Mouse (Mus musculus) telencephalon, adult 2 months (tissue): Measurements from ENCODE around the gene Ttll10.

ENCODE experiments used
- DNase-seq: peaks from one replicate; pipeline ENCODE4 v3.0.0-alpha.2; 2011; ENCODE audit warnings: low read depth, low spot score

Gene Ttll10

DNA sequence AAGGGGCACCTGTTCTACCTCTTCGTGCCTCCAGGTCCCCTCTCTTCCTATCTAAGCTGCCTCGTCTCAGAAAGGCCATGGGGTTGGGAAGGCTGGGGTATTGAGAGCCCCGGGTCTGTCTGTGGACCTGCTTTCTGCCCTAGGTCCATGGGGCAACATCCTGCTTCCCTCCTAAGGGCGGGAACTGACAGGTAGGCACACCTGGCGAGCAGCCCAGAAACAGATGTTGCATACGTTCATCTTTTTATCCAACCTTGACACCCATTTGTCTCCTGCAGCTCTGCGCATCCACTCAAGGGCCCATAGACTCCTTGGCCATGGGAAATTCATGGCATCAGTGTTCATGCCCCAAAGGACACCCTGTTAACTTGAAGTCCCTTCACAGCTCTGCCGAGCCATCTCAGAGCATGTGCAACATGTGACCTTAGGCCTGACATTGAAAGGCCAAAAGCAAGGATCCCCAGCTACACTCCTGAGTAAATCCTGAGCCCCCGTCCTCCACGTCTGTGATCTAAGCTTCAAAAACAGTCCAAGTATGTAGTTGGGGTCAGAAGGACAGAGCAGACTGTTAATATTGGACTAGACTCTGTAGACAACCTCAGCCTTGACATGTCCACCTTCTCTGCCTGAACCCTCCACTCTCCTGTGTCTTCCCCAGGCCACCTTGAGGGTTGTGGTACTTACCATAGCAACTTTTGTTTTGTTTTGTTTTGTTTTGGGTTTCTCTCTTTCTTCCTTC is 6.1 kb upstream of the Ttll10 start:
- DNase-seq: no peak

DNA sequence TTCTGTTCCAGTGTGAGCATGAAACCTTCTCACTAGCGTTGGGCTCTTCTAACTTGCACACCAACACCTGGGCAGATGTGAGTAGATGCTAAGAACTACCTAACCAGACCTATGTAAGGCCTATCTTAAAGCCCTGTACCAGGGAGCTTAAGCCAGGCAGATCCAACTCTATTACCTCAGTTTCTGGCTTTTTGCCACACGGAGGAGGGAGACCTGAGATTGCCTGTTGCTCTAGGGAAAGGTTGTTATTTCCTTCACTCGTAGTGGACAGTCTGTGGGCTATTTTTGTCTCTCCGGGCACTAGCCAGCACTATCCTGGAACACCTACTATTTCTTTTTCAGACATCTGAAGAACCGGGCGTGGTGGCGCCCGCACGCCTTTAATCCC is 5.3 kb upstream of the Ttll10 start:
- no peak for DNase-seq

DNA sequence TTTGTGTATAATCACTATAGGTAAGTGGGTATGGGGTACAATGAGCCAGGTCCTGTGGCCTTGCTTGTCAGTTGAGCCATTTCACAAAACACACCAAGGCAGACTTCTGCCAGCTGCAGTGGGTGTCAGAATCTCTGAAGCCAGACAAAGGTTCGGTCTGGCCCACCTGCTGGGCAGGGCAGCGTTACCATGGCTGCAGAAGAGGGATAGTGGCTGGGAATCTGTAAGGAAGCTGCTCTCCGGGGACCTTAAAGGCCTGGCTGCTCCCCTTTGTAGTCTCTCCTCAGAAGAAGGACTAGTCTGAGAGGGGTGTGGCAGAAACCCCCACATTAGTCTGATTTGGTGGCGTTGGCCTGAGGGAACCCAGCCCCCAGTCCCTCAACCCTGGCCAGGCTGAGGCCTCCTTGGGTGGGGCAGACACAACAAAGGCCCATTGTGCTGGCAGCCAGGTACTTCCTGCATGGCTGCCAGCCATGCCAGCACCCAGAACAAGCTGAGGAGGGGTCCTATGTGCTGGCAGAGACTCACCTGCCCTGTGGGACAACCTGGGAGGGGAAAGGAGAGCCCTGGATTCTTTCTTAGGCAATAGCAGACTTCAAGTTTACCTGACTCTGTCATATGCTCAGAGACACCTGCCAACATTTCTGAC is 4.8 kb upstream of the Ttll10 start:
- no peak for DNase-seq

DNA sequence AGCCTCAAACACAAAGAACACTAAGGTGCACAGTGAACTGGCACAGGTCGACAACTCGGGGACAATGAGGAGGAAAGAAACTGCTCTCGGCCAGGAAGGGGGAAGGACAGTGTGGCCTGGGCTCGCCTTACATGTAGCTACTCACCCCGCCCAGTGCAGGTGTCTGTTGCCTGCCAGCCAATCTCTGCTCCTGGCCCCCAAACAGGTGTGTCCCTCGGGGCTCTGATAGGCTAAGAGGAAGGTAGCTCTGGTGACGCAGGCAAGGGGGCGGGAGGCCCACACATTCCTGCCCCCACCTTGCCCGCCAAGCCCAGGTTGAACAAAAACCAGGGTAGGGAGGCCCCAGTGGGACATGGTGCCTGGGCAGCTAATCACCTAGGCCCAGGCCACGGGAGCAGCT is 499 bp upstream of the Ttll10 start:
- DNase-seq: no peak

DNA sequence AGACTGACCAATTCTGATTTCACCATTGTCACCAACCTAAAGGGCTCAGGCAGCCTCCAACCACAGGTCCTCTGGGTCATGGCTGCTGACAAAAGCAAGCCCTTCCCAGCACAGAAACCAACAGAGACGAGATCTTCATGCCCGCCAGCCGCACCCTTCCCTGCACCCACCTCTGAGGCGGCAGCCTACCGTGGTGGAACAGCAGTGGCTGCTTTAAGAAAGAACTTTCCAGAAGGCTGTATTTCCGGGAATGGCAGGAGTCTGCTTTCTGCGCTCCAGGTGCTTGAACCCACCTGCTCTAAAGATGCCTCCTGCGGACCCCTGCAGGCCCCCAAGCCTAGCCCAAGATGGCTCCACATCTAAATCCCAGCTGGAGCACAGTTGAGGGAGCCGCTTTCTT is 388 bp downstream of the Ttll10 start:
- no peak for DNase-seq

DNA sequence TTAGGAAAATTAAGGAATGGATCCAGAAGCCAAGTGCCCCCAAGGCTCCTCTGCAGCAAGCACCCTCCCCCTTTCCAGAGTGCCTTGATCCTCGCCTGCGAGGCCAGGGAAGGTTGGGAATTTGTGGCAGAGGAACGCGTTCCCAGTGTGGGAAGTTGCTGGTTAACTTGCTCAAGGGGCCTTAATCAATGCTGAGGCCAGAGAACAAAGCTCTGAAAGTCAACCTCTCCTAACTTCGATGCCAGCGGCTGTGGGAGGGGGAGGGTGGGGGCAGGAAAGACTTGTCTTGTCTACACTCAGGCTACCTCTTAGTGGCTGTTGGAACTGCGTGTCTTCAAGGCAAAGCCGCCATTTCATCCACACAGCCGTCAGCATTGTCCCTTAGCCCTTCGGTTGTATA is 1.5 kb downstream of the Ttll10 start:
- no peak for DNase-seq

DNA sequence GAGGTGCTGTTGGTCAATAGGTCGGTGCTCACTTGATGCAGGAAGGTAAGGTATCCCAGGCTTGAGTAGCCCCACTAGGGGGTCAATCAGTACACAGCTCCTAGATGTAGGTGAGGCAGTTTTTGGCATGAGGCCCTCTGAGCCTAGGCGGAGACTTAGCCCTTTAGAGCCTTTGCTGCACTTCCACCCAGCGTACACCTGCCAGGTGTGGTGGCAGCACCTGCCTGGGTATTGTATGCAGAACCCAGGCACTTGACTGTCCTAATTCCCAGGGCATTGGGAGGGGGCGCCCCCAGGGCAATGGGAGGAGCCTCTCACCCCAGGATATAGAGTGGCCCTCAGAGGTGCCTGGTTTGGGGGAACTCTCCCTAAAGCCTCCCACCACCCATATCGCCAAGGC is 4.0 kb downstream of the Ttll10 start:
- DNase-seq: no peak

DNA sequence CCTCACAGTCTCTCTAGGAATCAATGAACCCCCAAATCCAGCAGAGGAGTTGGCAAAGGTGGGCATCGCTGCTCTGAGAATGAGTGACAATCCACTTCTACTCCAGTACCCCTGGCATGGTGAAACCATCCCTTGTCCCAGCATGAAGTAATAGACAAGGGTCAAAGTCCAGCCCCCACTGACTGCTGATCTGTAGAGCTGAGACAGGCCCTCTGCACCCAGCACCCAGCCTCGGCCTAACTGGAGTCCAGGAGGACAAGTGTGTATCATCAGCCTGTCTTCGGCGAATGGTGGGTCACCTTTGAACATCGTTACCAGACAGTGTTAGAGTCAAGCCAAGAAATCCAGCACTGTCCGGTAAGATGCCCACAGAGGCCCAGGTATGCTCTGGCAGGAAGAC is 4.6 kb downstream of the Ttll10 start:
- no peak for DNase-seq

DNA sequence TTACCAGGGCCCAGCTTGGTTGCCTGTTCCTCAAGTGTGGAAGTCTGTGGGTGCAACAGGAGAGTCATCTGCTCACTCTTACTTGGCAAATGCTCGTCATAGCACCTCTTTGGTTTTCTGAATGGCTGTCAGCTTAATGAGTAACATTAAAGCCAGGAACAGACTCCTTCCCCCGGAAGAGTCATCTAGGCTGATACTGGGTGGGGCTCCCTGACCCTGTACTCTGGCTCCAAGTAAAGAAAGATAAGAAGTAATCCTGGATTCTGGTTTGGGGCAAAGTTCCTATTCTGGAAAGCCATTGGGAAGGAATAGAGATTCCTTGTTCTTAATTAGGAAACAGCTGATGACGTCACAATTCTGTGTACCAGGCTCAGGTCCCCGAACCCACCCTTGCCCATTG is 5.1 kb downstream of the Ttll10 start:
- no peak for DNase-seq

DNA sequence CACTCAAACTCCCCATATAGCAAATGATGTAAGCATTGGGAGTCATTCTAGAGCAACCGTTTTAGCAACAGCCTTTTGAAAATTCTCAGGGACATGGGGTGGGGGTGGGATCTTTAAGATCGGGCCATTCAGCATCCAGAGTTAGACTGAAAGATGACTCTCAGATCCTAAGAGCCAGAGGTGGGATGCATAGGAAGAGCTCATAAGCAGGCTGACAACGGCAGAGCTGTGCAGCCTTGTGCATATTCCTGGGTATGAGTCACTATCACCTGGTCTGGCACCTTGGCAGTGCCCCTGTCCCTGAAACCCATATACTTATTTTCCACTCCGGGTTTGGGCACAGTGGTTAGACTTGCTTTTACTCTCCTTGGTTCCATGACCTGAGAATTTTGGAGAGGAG is 6.1 kb downstream of the Ttll10 start:
- no peak for DNase-seq

DNA sequence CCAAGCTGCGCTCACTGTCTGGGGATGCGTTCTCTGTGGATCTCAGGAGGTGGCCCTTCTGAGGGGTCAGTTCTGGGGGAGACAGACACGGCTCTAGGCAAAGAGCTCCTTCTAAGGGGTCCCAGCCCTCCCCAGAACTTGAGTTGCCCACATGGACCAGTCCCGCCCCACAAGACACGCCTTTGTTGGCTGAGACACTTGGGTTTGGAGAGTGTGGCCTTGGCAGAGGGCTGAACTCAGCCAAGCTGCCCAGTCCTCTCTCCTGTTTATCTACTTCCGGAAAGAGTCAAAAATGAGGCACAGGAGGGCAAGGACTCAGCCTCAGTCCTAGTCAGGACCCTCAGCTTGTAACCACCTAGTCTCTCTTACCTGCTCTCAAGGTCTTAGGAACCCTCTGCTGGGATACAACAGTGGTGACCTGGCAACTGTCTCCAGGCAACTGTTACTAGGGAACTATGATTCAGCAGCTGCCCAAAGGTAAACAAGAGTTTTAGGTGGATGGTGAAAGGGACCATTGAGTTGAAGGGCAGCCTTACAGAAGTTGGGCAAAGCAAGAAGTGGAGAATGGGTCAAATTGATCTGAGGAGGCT is 8.7 kb downstream of the Ttll10 start:
- no peak for DNase-seq

DNA sequence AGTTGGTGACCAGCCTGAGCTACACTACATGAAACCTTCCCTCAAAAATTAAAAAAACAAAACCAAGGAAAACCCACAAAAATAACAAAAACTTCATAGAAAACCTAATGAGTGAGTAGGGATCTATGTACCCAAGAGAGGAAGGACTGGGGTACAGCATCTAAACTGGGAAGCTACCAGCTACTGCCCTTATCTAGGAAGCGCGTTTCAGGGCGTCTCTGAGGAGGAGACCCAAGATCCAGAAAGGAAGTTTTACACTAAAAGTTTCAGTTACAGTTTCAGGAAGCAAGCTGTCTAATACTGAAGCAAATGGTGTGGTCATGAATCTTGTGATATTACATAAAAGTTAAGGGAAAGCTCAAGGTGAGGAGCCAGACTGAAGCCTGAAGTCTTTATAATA is 9.4 kb downstream of the Ttll10 start:
- no peak for DNase-seq

DNA sequence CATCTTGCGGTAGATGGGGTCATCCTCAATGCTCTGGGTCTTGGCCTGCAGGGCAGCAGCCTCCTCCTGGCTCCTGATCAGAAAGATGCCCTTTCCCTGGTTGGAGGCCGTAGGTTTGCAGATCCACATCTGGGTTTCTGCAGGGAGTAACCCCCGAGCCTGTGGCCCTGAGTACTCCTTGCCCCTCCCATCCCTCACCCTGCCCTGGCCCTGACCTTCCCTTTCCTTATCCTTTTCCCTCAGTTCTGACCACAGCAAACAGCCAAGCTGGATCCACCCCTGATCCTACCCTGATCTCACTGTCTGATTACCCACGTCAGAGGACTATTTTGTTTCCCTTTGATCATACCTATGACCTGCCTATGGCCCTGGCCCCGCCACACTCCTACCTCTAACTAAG is 14.5 kb downstream of the Ttll10 start:
- DNase-seq: no peak

DNA sequence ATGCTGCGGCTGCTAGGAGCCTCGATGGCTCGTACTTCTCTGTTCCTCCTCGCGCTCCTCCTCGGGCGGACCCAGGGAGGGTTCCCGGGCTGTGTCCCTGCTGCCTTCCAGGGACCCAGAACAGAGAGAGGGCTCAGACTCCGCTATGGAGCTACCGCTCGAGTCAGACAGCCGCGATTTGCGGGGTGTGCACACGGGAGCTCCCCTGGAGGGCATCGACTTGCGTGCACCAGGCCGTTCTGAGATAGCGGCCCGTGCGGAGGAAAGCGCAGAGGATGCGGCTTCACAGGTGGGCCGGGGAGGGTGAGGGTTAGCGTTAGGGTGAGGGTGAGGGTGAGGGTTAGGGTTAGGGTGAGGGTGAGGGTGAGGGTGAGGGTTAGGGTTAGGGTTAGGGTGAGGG is 24.3 kb downstream of the Ttll10 start:
- DNase-seq: no peak

DNA sequence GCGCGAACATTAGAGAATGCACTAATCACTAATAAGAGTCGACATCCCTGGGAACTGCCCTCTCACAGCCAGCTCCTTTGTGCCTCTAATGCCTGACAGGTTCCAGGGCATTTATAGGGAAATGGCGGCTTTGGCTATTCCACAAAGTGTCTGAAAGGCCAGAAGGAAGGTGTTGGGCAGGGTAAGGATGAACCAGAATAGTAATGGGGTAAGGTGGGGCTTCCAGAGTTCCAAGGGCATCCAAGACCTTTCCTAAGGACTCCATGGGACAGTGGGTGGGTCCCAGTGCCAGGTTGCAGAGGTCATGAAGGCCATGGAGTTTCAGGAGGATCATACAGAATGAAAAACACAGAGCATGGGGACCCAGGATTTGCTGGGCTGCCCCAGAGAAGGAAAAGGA is 24.9 kb downstream of the Ttll10 start:
- no peak for DNase-seq

DNA sequence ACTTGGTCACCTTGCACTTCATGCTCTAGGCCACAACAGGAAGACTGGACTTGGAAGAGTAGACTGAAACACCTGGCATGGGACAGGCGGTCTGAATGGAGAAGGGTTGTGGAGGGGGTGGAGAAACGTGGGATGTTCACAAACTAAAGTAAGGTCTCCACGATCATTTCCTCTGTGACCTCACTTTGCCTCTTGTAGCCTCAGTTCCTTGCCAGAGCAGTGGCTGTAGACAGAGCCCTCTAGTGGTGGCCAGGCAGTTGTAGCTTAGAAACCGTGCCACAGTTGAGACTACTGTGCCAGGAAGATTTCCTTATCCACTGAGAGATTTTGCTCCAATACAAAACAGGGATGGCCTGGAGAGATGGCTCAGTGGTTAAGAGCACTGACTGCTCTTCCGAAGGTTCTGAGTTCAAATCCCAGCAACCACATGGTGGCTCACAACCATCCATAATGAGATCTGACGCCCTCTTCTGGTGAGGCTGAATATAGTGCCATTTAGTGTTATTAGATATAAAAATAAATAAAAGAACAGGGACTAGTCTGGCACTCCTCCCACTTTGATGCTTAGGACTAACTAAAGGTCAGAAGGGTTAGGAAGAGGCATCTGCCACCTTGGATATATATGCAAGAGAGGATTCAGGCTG is 25.6 kb downstream of the Ttll10 start:
- no peak for DNase-seq

DNA sequence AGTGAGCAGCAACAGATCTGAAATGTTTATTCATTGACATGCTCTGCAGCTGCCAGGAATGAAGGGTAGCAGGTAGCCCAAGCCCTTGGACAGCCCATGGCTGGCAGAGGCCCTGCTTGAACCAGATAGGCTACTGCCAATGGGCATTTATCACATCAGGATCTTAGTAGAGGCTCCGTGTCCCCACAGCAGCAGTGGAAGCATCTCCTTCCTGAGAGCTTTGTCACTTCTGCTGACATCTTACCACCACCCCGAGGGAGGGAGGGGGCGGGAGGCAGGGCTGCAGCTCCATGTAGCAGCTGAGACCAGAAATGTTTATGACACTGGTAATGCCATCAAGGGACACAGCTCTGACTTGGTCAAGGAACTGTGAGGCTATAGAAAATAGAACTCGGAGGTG is 26.4 kb downstream of the Ttll10 start:
- DNase-seq: no peak

DNA sequence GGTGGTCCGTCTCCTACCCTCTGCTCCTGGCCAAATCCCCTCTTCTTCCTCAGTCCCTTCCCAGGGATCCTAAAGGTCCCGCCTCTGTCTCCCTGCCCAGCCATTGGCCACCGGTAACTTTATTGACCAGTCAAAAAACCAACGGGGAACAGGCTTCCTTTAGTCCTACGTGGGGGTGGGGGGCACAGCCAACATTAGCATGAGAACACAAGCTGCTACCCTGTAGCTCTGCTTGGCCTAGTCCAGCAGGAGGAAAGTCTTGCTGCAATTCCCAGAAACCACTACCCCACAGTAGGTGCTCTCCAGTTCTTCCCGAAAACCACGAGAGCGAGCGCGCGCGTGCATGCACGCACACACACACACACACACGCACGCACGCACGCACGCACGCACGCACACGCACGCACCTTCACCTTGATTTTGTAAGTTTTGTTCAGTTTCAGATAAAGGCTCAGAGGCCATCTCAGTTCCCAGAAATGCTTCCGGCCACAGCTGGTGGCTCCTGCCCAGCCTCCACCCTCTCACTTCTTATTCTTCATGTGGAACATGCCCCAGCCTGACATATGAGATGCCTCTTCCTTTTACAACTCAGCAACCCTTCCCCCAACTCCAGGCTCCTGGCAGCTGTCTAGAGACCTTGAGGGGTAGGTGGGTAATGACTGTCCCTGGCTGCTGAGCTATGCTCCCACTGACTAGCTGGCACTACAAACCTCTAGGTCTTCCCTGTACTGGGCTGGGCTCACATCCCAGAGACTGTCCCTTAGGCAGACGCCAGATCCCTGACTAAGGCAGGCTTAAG is 27.4 kb downstream of the Ttll10 start:
- DNase-seq: peak; percentile 84

DNA sequence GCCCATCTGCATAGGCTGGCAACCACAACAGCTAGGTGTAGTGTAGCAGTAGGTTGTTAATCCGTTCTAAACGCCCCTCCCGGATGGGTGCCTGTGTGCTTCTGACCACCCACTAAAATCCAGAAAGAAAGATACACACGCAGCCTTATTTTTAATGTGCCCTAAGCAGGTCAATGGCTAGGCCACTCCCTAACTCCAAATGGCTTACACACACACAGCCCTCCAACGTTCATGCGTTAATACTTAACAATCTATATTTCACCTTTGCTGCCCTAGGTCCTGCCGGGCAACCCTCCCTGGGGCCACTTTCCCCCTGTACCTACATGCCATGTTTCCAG is 28.0 kb downstream of the Ttll10 start:
- DNase-seq: no peak

DNA sequence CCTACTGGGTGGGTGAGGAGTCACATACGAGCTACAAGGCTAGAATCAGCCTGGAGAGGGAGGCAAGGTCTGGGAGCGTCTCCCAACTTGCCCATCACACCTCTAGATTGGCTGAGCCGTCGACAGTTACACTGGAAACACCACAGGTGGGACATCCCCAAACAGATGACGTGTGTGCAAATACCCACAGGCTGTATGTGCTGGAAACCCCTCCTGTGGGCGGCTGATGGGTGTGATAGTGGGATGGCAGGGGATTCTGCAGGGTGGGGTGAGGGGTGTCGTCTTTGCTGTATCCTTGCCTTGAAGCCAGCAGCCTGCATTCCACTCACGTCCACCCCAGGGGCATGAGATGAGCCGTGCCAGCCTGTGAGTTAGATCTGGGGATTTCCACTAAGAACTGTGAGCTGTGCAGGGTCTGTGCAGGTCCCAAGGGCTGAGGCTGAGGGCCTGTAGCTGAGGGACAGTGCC is 28.5 kb downstream of the Ttll10 start:
- DNase-seq: no peak

DNA sequence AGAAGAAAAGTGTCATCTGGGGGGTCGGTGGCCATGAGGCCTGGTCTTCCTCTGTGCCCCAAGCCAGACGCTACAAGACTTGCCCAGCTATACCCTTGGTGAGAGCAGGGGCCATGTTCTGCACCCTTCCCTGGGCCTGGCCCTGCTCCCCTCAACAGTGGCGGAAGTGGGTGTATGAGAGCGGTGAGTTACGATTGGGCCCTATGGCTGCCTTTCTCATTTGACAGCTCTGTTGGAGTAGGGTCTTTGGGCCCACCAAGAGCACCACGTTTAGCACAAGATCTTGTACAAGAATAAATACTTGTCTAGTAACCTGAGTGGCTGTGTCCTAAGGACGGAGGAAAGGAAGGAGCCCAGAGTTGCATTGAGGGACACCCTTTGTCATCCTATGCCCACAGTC is 30.6 kb downstream of the Ttll10 start:
- DNase-seq: no peak

DNA sequence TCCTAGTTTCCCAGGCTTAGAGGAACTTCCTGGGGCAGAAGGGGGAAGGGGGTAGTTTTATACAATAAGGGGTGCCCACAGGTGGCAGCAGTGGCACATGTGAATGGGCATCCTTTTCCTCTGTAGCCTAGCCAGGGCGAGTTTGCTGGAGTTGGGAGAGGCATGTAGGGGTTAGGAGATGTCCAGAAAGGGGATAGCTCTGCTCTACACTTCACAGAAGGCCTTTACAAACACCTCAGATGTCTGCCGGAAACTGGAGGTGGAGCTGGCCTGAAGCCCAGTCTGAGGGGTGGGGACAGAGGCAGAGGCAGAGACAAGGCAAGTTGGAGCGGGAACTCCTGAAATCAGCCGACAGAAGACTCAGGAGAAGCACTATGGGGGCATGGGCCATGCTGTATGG is 33.2 kb downstream of the Ttll10 start, which contains the start of gene Tnfrsf18:
TSS of gene Tnfrsf18 (plus strand) at position 152 of the 400 bp plus-strand sequence.
- peak; percentile 41 for DNase-seq
